Mouse (Mus musculus) neural tube, embryonic 12.5 days (tissue): ENCODE measurements at regions not wholly inside any gene's neighbourhood (a gene's known extent, or its start where the extent isn't known, plus 50 kb on each side); places are given as distances from the start of the nearest gene placed in this dataset.

Source experiments
- ATAC-seq: fragments of 200-750 bp; cut with Nextera tagmentation; 2 replicates; pipeline ENCODE4 v1.8.0; 2017; ENCODE audit warnings: low read depth, mild to moderate bottlenecking, moderate TSS enrichment, moderate library complexity; ENCODE audit not compliant: low FRiP score
- H3K27ac ChIP-seq: fragments of 300-500 bp; sonication (generic); 2 replicates; pipeline ENCODE4 v1.5.1; 2016
- H3K27me3 ChIP-seq: fragments of 300-500 bp; sonication (generic); replicated peaks from 2 replicates; pipeline ENCODE4 v1.6.1; 2016; ENCODE audit warnings: mild to moderate bottlenecking
- H3K36me3 ChIP-seq: fragments of 300-500 bp; sonication (generic); 2 replicates; pipeline ENCODE4 v1.6.1; 2016; ENCODE audit warnings: mild to moderate bottlenecking
- H3K4me1 ChIP-seq: fragments of 300-500 bp; sonication (generic); 2 replicates; pipeline ENCODE4 v1.6.1; 2016
- H3K4me2 ChIP-seq: fragments of 300-500 bp; sonication (generic); replicated peaks from 2 replicates; pipeline ENCODE4 v1.6.1; 2016; ENCODE audit warnings: mild to moderate bottlenecking
- H3K4me3 ChIP-seq: fragments of 300-500 bp; sonication (generic); 2 replicates; pipeline ENCODE4 v1.5.1; 2016
- H3K9ac ChIP-seq: fragments of 300-500 bp; sonication (generic); 2 replicates; pipeline ENCODE4 v1.6.1; 2016; ENCODE audit warnings: mild to moderate bottlenecking
- H3K9me3 ChIP-seq: fragments of 300-500 bp; sonication (generic); 2 replicates; pipeline ENCODE4 v1.6.1; 2016; ENCODE audit warnings: mild to moderate bottlenecking
- WGBS: fragments of 180-500 bp; shearing (Covaris S2); methylation state at CpG from one replicate; pipeline ENCODE4 v1.1.7; 2016; 5-methylcytosine and 5-hydroxymethylcytosine counted together

DNA sequence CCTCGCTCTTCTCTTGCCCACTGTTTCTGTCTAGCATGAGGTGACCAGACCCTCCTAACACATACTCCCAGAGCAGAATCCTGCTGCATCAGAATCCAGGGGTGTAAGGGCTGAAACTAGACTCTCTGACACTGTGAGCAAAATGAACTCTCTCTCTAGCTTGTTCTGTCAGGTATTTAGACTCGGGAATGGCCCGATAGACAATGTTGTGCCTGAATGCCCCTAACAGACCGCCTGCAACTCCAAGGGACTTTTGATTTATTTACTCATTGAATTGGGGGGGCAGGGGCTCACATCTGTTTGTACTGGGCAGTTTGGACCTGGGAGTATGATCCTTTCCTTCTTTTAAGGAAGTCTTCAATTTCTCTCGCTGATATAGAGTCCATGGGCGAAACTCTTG is 469.3 kb upstream of the Trpc7 start:
- no peak overlapping the region for H3K27ac ChIP-seq
- WGBS, result 82% methylated on average over 6 of the region's 6 CpGs
- no peak overlapping the region for H3K9ac ChIP-seq
- no peaks in the 10 kb centered on the region for H3K9me3 ChIP-seq
- no peak overlapping the region for H3K4me3 ChIP-seq
- H3K4me1 ChIP-seq, result 0 out of 2 replicates have a peak, but pooled peaks cover 7% of the 10 kb centered on the region
- no peaks in the 10 kb centered on the region for H3K36me3 ChIP-seq
- ATAC-seq, result no peak
- no peaks in the 10 kb centered on the region for H3K27me3 ChIP-seq
- no peak overlapping the region for H3K4me2 ChIP-seq

DNA sequence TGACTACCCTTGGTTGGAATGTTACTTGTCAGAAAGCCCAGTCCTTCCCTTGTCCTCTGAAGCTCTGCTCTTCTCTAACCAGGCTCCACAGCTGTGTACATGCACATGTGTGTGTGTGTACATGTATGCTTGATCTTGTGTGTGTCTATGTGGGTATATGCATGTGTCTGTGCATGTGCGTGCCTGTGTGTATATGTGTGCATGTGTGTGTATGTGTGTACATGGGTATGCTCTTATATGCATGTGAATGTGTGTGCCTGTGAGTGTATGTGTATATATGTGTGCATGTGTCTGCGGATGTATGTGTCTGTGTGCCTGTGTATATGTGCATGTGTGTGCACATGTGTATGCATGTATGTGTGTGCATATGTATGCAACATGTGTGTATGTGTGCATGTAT is 468.6 kb upstream of the Trpc7 start:
- Histone ChIP-seq H3K4me1 (0 out of 2 replicates have a peak, but pooled peaks cover 7% of the 10 kb centered on the region), H3K36me3 (no peaks in the 10 kb centered on the region), H3K27me3 (no peaks in the 10 kb centered on the region), H3K27ac (no peak overlapping the region), H3K4me3 (no peak overlapping the region), H3K9me3 (no peaks in the 10 kb centered on the region), H3K4me2 (no peak overlapping the region), H3K9ac (no peak overlapping the region)
- 97% methylated on average over 2 of the region's 2 CpGs for WGBS
- no peak for ATAC-seq

DNA sequence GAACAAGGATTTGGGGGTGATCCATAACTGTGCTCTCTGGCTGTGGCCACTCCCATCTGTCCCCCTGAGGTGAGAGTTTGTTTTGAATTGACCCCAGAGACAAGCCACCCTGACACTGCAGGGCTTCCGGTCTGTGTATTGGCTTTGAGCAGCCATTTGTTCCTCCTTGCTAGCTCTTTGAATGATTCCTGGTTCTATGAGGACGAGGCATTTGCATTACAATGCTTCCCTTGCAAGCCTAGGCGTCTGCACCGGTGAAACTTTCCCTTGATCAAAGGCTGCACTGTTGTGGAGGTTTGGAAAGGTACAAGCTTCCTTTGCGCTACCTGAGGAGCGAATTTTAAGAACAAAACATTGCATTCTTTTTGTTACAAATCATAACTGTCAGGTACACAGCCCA is 466.8 kb upstream of the Trpc7 start:
- Histone ChIP-seq H3K4me3 (no peak overlapping the region), H3K9ac (no peak overlapping the region), H3K4me2 (no peak overlapping the region), H3K36me3 (no peaks in the 10 kb centered on the region), H3K27ac (no peak overlapping the region), H3K4me1 (0 out of 2 replicates have a peak, but pooled peaks cover 7% of the 10 kb centered on the region), H3K9me3 (no peaks in the 10 kb centered on the region), H3K27me3 (no peaks in the 10 kb centered on the region)
- no peak for ATAC-seq
- WGBS, result 12% methylated on average over 6 of the region's 6 CpGs

DNA sequence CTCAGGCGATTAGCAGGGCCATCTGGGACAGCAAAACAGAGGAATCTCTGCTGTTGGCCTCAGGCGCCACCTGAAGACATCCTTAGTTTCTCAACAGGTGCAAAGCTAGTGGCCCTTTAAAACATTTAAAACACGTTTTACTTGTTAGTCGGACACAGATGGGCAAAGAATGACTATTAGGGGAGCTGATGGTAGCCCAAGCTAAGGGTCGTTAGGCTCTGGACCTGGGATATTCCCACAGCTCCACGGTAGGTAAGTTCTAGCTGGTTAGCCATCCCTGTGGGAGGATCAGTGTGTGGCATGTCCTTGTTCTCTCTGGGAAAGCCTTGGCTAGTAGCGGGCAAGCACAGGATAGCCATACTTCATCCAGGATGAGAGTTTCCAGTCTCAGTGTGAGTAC is 465.5 kb upstream of the Trpc7 start:
- H3K9me3 ChIP-seq, result no peaks in the 10 kb centered on the region
- no peak for ATAC-seq

DNA sequence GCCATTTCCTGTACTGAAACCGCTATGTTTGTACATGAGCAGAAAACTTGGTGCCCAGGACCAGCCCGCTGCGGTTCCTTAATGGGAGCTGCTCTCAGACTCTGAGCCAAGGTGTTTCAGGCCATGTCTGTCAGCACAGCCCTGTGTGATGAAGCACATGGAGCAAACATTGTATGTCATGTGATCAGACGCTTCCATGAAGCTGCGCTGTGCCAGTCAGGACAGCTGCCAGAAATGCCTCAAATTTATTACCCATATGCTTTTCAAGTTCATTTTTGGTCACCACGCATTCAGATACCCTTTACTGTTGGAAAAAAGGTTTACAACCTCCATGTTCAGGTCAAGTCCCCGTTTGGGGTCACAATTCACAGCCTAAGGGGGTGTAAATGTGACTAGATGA is 458.8 kb upstream of the Trpc7 start:
- Histone ChIP-seq H3K9ac (no peak overlapping the region), H3K4me3 (no peak overlapping the region), H3K4me1 (no peaks in the 10 kb centered on the region), H3K9me3 (no peaks in the 10 kb centered on the region), H3K4me2 (no peak overlapping the region), H3K27ac (no peak overlapping the region), H3K36me3 (no peaks in the 10 kb centered on the region), H3K27me3 (no peaks in the 10 kb centered on the region)
- 86% methylated on average over 7 of the region's 7 CpGs for WGBS
- no peak for ATAC-seq

More for the DNA sequence above, 465.5 kb upstream of the Trpc7 start:
- 81% methylated on average over 7 of the region's 7 CpGs for WGBS
- Histone ChIP-seq H3K4me2 (no peak overlapping the region), H3K27ac (no peak overlapping the region), H3K27me3 (no peaks in the 10 kb centered on the region), H3K9ac (no peak overlapping the region), H3K36me3 (no peaks in the 10 kb centered on the region), H3K4me1 (0 out of 2 replicates have a peak, but pooled peaks cover 7% of the 10 kb centered on the region), H3K4me3 (no peak overlapping the region)

DNA sequence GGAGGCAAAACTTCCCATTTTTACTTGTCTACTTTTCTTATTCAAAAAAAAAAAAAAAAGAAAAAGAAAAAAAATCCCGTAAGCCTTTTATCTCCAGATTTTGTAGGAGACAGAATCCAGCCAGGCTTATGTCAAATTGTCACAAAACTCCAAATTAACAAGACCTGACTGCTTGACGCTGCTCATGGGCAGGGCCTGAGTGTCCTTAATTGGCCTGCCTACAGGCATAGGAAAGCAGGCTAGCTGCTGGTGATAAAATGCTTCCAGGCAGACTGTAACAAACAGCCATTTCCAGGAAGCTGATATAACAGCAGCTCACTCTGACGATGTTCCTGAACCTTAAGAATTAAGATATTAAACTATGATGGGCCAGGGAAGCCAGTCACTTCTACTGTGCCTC is 458.2 kb upstream of the Trpc7 start:
- ATAC-seq, result no peak
- Histone ChIP-seq H3K27ac (no peak overlapping the region), H3K4me2 (no peak overlapping the region), H3K4me1 (no peaks in the 10 kb centered on the region), H3K4me3 (no peak overlapping the region), H3K9me3 (no peaks in the 10 kb centered on the region), H3K36me3 (no peaks in the 10 kb centered on the region), H3K9ac (no peak overlapping the region), H3K27me3 (no peaks in the 10 kb centered on the region)
- 64% methylated on average over 3 of the region's 3 CpGs for whole genome bisulfite sequencing

DNA sequence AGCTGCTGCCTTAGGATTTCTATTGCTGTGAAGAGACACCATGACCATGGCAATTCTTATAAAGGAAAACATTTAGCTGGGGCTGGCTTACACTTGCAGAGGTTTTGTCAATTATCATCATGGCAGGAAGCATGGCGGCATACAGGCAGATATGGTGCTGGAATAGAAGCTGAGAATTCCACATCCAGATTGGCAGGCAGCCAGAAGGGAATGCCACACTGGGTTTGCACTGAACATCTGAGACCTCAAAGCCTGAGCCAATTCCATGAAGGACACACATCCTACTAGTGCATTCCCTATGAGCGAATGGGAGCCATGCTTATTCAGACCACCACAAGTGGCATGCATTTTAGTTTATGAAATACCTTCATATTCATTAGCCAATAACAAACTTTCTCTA is 455.0 kb upstream of the Trpc7 start:
- Histone ChIP-seq H3K36me3 (no peaks in the 10 kb centered on the region), H3K4me3 (no peak overlapping the region), H3K27ac (no peak overlapping the region), H3K9me3 (no peaks in the 10 kb centered on the region), H3K4me1 (no peaks in the 10 kb centered on the region), H3K27me3 (no peaks in the 10 kb centered on the region), H3K4me2 (no peak overlapping the region), H3K9ac (no peak overlapping the region)
- WGBS, result 92% methylated on average over 2 of the region's 2 CpGs
- no peak for ATAC-seq

DNA sequence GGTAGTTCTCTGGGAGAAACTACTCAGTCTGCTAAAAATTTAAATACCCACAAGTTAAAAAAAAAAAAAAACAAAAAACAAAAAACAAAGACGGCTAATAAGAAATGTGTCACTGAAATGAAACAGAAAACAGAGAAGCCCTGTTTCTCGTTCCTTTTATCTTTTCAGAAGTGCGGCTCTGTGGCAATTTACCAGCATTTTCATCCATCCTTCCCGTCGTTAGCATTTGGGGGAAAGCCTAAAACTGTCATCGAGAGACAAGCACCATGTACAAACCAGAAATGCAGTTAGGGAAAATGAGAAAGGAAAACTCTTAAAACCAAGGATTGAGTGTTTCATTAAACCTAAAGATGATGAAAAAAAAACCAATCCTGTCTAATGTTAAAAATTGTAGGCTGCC is 442.9 kb upstream of the Trpc7 start:
- Histone ChIP-seq H3K4me1 (no peaks in the 10 kb centered on the region), H3K4me3 (no peak overlapping the region), H3K27me3 (no peaks in the 10 kb centered on the region), H3K36me3 (no peaks in the 10 kb centered on the region), H3K27ac (no peak overlapping the region), H3K9ac (no peak overlapping the region), H3K4me2 (no peak overlapping the region), H3K9me3 (no peaks in the 10 kb centered on the region)
- no peak for ATAC-seq
- 72% methylated on average over 6 of the region's 6 CpGs for WGBS

DNA sequence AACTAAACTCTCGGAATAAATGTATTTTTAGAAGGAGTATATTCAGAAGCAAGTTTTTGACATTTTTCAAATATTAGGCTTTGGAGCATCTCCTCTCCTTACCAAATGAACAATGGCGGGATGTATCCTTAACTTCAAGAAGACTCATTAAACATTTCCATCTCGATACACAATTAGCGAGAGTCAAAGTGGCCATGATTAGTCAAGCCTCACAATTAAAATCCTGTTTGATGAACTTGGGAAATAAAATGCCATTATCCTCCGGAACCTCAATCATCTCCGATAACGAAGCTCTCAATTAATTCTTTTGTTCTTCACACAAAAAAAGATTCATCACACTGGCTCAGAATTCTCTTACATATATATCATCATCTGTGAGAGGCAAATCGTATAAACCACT is 440.8 kb upstream of the Trpc7 start:
- H3K4me1 ChIP-seq, result no peaks in the 10 kb centered on the region
- no peak overlapping the region for H3K9ac ChIP-seq
- H3K36me3 ChIP-seq, result no peaks in the 10 kb centered on the region
- H3K9me3 ChIP-seq, result no peaks in the 10 kb centered on the region
- 95% methylated on average over 8 of the region's 8 CpGs for WGBS
- H3K27me3 ChIP-seq, result no peaks in the 10 kb centered on the region
- H3K4me3 ChIP-seq, result no peak overlapping the region
- ATAC-seq, result no peak
- H3K4me2 ChIP-seq, result no peak overlapping the region
- no peak overlapping the region for H3K27ac ChIP-seq

DNA sequence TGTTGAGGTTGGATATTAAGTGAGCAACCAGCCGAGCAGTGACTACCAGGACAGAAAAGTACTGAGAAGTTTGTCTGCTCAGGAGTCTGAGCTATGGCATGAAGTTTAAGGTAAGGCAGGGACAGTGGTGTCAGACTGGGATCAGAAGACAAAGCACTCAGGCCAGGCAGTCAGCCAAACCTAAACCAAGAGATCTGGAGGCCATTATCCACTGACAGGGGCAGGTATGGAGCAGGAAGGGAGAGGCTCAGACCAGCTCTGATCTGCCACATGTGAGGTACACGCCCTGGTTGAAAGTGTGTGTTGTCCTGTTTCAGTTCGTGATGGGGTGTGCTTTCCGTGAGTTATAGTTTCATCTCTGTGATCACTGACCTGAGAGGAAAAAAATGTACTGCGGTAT is 437.2 kb upstream of the Trpc7 start:
- Histone ChIP-seq H3K4me2 (no peak overlapping the region), H3K4me1 (0 out of 2 replicates have a peak, but pooled peaks cover 3% of the 10 kb centered on the region), H3K36me3 (no peaks in the 10 kb centered on the region), H3K9me3 (no peaks in the 10 kb centered on the region), H3K27me3 (no peaks in the 10 kb centered on the region), H3K4me3 (no peak overlapping the region), H3K27ac (no peak overlapping the region), H3K9ac (no peak overlapping the region)
- no peak for ATAC-seq
- WGBS, result 87% methylated on average over 5 of the region's 5 CpGs

DNA sequence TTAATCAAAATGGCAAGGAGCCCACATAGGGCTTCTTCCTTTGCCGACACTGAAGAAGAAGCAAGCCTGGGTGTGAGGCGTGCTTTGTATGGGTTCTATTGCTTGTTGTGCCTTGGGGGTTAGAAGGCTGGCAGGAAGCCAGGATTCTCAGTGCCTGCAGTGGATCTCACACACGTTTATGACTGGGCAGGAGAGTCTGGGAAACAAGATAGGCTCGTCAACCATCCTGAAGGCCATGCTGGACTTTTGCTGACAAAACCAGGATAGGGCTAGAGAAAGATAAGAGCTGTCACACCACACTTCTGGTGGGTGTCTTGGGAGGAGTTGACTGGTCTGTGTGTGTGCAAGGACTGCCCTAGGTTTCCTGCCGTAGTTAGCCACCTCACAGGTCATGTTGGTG is 436.1 kb upstream of the Trpc7 start:
- H3K4me1 ChIP-seq, result 0 out of 2 replicates have a peak, but pooled peaks cover 3% of the 10 kb centered on the region
- no peak overlapping the region for H3K4me3 ChIP-seq
- ATAC-seq, result no peak
- WGBS, result 59% methylated on average over 5 of the region's 5 CpGs
- H3K9ac ChIP-seq, result no peak overlapping the region
- H3K36me3 ChIP-seq, result no peaks in the 10 kb centered on the region
- H3K9me3 ChIP-seq, result no peaks in the 10 kb centered on the region
- no peak overlapping the region for H3K4me2 ChIP-seq
- no peaks in the 10 kb centered on the region for H3K27me3 ChIP-seq
- no peak overlapping the region for H3K27ac ChIP-seq

DNA sequence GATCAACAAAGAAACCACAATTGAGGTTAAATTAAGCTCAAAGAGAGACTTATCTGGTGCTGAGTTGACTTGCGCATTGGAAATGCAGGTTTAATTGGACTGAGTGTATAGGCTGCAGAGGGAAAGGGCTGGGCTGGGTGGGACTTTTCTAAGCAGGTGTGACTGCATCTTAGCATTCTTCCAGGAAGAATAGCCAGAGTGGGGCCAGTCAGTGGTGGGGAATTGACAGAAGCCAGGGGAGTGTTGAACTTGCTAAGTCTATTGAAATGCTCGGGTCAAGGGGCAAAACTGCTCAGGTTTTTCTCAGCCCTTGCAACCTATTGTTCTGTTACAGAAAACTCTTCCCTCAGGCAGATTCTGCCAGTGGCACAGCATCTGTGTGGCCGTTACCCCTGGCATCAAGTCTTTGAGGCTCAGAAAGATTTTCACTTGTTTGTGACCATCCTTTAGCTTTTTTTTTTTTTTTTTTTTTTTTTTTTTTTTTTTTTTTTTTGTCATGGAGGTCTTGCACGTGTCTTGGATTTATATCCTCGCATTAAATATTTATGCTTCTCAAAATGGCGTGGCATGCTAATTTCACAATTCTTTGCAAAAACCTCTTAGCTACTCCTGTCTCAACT is 429.6 kb upstream of the Trpc7 start:
- Histone ChIP-seq H3K27me3 (no peaks in the 10 kb centered on the region), H3K4me3 (no peak overlapping the region), H3K9me3 (no peaks in the 10 kb centered on the region), H3K9ac (no peak overlapping the region), H3K36me3 (no peaks in the 10 kb centered on the region), H3K27ac (no peak overlapping the region), H3K4me1 (0 out of 2 replicates have a peak, but pooled peaks cover 2% of the 10 kb centered on the region), H3K4me2 (no peak overlapping the region)
- WGBS, result 67% methylated on average over 6 of the region's 6 CpGs
- ATAC-seq, result no peak

DNA sequence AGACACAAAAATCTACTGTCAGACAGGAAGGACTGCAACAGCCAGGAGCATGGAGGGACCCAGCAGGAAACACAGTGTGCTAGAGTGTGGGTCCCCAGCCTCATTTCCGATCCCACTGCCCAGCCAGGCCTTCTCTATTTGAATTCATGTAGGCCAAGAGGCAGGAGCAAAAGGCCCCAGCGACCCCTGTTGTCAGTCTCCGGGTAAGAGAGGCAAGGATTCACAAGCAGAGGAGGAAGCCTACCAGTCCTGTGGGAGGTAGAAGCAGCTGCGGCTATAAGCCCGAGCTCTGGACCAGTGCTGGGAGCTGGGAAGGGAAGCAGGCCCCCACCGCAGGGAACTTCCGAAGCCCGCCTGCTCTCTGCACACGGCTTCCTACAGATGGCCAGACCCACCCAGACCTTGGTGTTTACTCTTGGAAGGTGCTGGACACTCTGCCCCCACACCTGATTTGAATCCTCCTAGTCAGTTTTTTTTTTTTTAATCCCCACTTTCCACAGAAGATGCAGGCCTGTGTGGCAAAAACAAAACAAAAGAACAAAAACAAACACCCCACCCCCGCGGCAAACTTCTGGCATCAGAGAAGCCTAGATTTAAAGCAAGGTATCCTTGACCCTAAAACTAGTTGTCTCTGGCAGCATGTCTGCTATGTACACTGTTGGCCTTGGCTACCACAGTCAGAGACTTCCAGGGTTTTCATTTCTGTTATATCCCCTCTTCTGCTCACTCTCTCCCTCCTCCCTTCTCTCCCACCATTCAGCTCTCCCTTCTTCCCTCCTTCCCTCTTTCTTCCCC is 420.6 kb upstream of the Trpc7 start:
- H3K9me3 ChIP-seq, result no peaks in the 10 kb centered on the region
- 33% methylated on average over 11 of the region's 11 CpGs for WGBS
- H3K9ac ChIP-seq, result no peak overlapping the region
- ATAC-seq, result no peak
- no peaks in the 10 kb centered on the region; the same call in 1 of the 2 replicates for H3K4me1 ChIP-seq
- no peak overlapping the region for H3K4me2 ChIP-seq
- no peaks in the 10 kb centered on the region for H3K27me3 ChIP-seq
- no peaks in the 10 kb centered on the region for H3K36me3 ChIP-seq
- H3K27ac ChIP-seq, result no peak overlapping the region
- H3K4me3 ChIP-seq, result no peak overlapping the region
